Mouse (Mus musculus): ENCODE results near the gene Gm6096. TPM values are rescaled to one million over a fixed set of nuclear protein-coding genes. Genes with fewer than 3 reads are reported as not detected.
A peak's percentile ranks its signal among the peaks of the same experiment; 100 is the strongest.

The Gm6096 gene
- polyA plus RNA-seq, 1 experiment from 2014 or later: not detected

GRCm38 (mm10) chr7:34265876-34266346 lies 15.1 kb downstream of the Gm6096 start:
- no peaks in the 10 kb centered on the region for H3K27me3 ChIP-seq (ENCODE audit: control insufficient read depth, insufficient read depth, low read length)
- H3K4me3 ChIP-seq (ENCODE audit: low read depth, low read length): no peak overlapping the region
- H3K36me3 ChIP-seq (replicated peaks; ENCODE audit: control insufficient read depth, insufficient read depth, low read depth, low read length): no peaks in the 10 kb centered on the region
- WGBS: 66% methylated on average over 5 of the region's 5 CpGs
- H3K9me3 ChIP-seq (replicated peaks; ENCODE audit: control insufficient read depth, low read length): no peaks in the 10 kb centered on the region
- no peaks in the 10 kb centered on the region for H3K4me1 ChIP-seq (ENCODE audit: control insufficient read depth, insufficient read depth, low read length)
- no peak overlapping the region for H3K9ac ChIP-seq (replicated peaks; ENCODE audit: low read length)
- H3K4me2 ChIP-seq (ENCODE audit: low read depth, low read length): no peak overlapping the region
- no peak overlapping the region for H3K27ac ChIP-seq (replicated peaks; ENCODE audit: low read depth, low read length)
- ATAC-seq (replicated peaks; ENCODE audit: insufficient number of reproducible peaks, low FRiP score, low TSS enrichment, low read depth) (no peak), DNase-seq (ENCODE audit: low spot score) (peak; percentile 32)

GRCm38 (mm10) chr7:34266421-34266820 lies 15.6 kb downstream of the Gm6096 start:
- ATAC-seq (replicated peaks; ENCODE audit: insufficient number of reproducible peaks, low FRiP score, low TSS enrichment, low read depth) (no peak), DNase-seq (ENCODE audit: low spot score) (no peak)
- no peaks in the 10 kb centered on the region for H3K27me3 ChIP-seq (ENCODE audit: control insufficient read depth, insufficient read depth, low read length)
- H3K4me2 ChIP-seq (ENCODE audit: low read depth, low read length): no peak overlapping the region
- H3K9ac ChIP-seq (replicated peaks; ENCODE audit: low read length): no peak overlapping the region
- no peaks in the 10 kb centered on the region for H3K36me3 ChIP-seq (replicated peaks; ENCODE audit: control insufficient read depth, insufficient read depth, low read depth, low read length)
- H3K4me1 ChIP-seq (ENCODE audit: control insufficient read depth, insufficient read depth, low read length): no peaks in the 10 kb centered on the region
- H3K27ac ChIP-seq (replicated peaks; ENCODE audit: low read depth, low read length): no peak overlapping the region
- H3K9me3 ChIP-seq (replicated peaks; ENCODE audit: control insufficient read depth, low read length): no peaks in the 10 kb centered on the region
- no peak overlapping the region for H3K4me3 ChIP-seq (ENCODE audit: low read depth, low read length)

- Histone ChIP-seq H3K27ac (replicated peaks; ENCODE audit: low read depth, low read length) (no peak overlapping the region), H3K9ac (replicated peaks; ENCODE audit: low read length) (no peak overlapping the region), H3K9me3 (replicated peaks; ENCODE audit: control insufficient read depth, low read length) (no peaks in the 10 kb centered on the region), H3K27me3 (ENCODE audit: control insufficient read depth, insufficient read depth, low read length) (no peaks in the 10 kb centered on the region), H3K4me2 (ENCODE audit: low read depth, low read length) (no peak overlapping the region), H3K4me3 (ENCODE audit: low read depth, low read length) (no peak overlapping the region), H3K36me3 (replicated peaks; ENCODE audit: control insufficient read depth, insufficient read depth, low read depth, low read length) (no peaks in the 10 kb centered on the region), H3K4me1 (ENCODE audit: control insufficient read depth, insufficient read depth, low read length) (no peaks in the 10 kb centered on the region)
- DNase-seq (ENCODE audit: low spot score) (peak; percentile 63), ATAC-seq (replicated peaks; ENCODE audit: insufficient number of reproducible peaks, low FRiP score, low TSS enrichment, low read depth) (no peak)
- 41% methylated on average over 1 of the region's 1 CpGs for WGBS
Measured at GRCm38 (mm10) chr7:34268463-34268862, 17.6 kb downstream of the Gm6096 start.

- no peak overlapping the region for H3K4me2 ChIP-seq (ENCODE audit: low read depth, low read length)
- no peak overlapping the region for H3K9ac ChIP-seq (replicated peaks; ENCODE audit: low read length)
- no peak for ATAC-seq (replicated peaks; ENCODE audit: insufficient number of reproducible peaks, low FRiP score, low TSS enrichment, low read depth)
- H3K36me3 ChIP-seq (replicated peaks; ENCODE audit: control insufficient read depth, insufficient read depth, low read depth, low read length): no peaks in the 10 kb centered on the region
- H3K4me3 ChIP-seq (ENCODE audit: low read depth, low read length): no peak overlapping the region
- no peaks in the 10 kb centered on the region for H3K9me3 ChIP-seq (replicated peaks; ENCODE audit: control insufficient read depth, low read length)
- DNase-seq (ENCODE audit: low spot score): no peak
- H3K27me3 ChIP-seq (ENCODE audit: control insufficient read depth, insufficient read depth, low read length): no peaks in the 10 kb centered on the region
- H3K4me1 ChIP-seq (ENCODE audit: control insufficient read depth, insufficient read depth, low read length): no peaks in the 10 kb centered on the region
- 50% methylated on average over 4 of the region's 4 CpGs for WGBS
- no peak overlapping the region for H3K27ac ChIP-seq (replicated peaks; ENCODE audit: low read depth, low read length)
Measured at GRCm38 (mm10) chr7:34272465-34272864, 21.6 kb downstream of the Gm6096 start.

- no peaks in the 10 kb centered on the region for H3K36me3 ChIP-seq (replicated peaks; ENCODE audit: control insufficient read depth, insufficient read depth, low read depth, low read length)
- no peak overlapping the region for H3K9ac ChIP-seq (replicated peaks; ENCODE audit: low read length)
- WGBS: 95% methylated on average over 3 of the region's 3 CpGs
- no peak overlapping the region for H3K4me3 ChIP-seq (ENCODE audit: low read depth, low read length)
- H3K27me3 ChIP-seq (ENCODE audit: control insufficient read depth, insufficient read depth, low read length): no peaks in the 10 kb centered on the region
- DNase-seq (ENCODE audit: low spot score) (no peak), ATAC-seq (replicated peaks; ENCODE audit: insufficient number of reproducible peaks, low FRiP score, low TSS enrichment, low read depth) (no peak)
- no peaks in the 10 kb centered on the region for H3K9me3 ChIP-seq (replicated peaks; ENCODE audit: control insufficient read depth, low read length)
- H3K4me2 ChIP-seq (ENCODE audit: low read depth, low read length): no peak overlapping the region
- no peaks in the 10 kb centered on the region for H3K4me1 ChIP-seq (ENCODE audit: control insufficient read depth, insufficient read depth, low read length)
- H3K27ac ChIP-seq (replicated peaks; ENCODE audit: low read depth, low read length): no peak overlapping the region
Measured at GRCm38 (mm10) chr7:34276066-34276465, 25.2 kb downstream of the Gm6096 start.

- no peaks in the 10 kb centered on the region for H3K9me3 ChIP-seq (replicated peaks; ENCODE audit: control insufficient read depth, low read length)
- no peaks in the 10 kb centered on the region for H3K27me3 ChIP-seq (ENCODE audit: control insufficient read depth, insufficient read depth, low read length)
- no peak overlapping the region for H3K9ac ChIP-seq (replicated peaks; ENCODE audit: low read length)
- no peak for DNase-seq (ENCODE audit: low spot score)
- WGBS: 86% methylated on average over 2 of the region's 2 CpGs
- no peak overlapping the region for H3K27ac ChIP-seq (replicated peaks; ENCODE audit: low read depth, low read length)
- no peaks in the 10 kb centered on the region for H3K36me3 ChIP-seq (replicated peaks; ENCODE audit: control insufficient read depth, insufficient read depth, low read depth, low read length)
- H3K4me2 ChIP-seq (ENCODE audit: low read depth, low read length): no peak overlapping the region
- no peaks in the 10 kb centered on the region for H3K4me1 ChIP-seq (ENCODE audit: control insufficient read depth, insufficient read depth, low read length)
- ATAC-seq (replicated peaks; ENCODE audit: insufficient number of reproducible peaks, low FRiP score, low TSS enrichment, low read depth): no peak
- no peak overlapping the region for H3K4me3 ChIP-seq (ENCODE audit: low read depth, low read length)
Measured at GRCm38 (mm10) chr7:34277656-34278055, 26.8 kb downstream of the Gm6096 start.

GRCm38 (mm10) chr7:34290450-34291151 lies 39.8 kb downstream of the Gm6096 start:
- Histone ChIP-seq H3K27me3 (ENCODE audit: control insufficient read depth, insufficient read depth, low read length) (no peaks in the 10 kb centered on the region), H3K4me3 (ENCODE audit: low read depth, low read length) (no peak overlapping the region), H3K9me3 (replicated peaks; ENCODE audit: control insufficient read depth, low read length) (no peaks in the 10 kb centered on the region), H3K4me2 (ENCODE audit: low read depth, low read length) (no peak overlapping the region), H3K36me3 (replicated peaks; ENCODE audit: control insufficient read depth, insufficient read depth, low read depth, low read length) (no peaks in the 10 kb centered on the region), H3K9ac (replicated peaks; ENCODE audit: low read length) (no peak overlapping the region), H3K4me1 (ENCODE audit: control insufficient read depth, insufficient read depth, low read length) (no peaks in the 10 kb centered on the region), H3K27ac (replicated peaks; ENCODE audit: low read depth, low read length) (no peak overlapping the region)
- ATAC-seq (replicated peaks; ENCODE audit: insufficient number of reproducible peaks, low FRiP score, low TSS enrichment, low read depth) (no peak), DNase-seq (ENCODE audit: low spot score) (no peak)

- no peak overlapping the region for H3K4me3 ChIP-seq (ENCODE audit: low read depth, low read length)
- H3K9me3 ChIP-seq (replicated peaks; ENCODE audit: control insufficient read depth, low read length): no peaks in the 10 kb centered on the region
- no peak overlapping the region for H3K4me2 ChIP-seq (ENCODE audit: low read depth, low read length)
- no peaks in the 10 kb centered on the region for H3K36me3 ChIP-seq (replicated peaks; ENCODE audit: control insufficient read depth, insufficient read depth, low read depth, low read length)
- H3K9ac ChIP-seq (replicated peaks; ENCODE audit: low read length): no peak overlapping the region
- H3K4me1 ChIP-seq (ENCODE audit: control insufficient read depth, insufficient read depth, low read length): no peaks in the 10 kb centered on the region
- DNase-seq (ENCODE audit: low spot score) (no peak), ATAC-seq (replicated peaks; ENCODE audit: insufficient number of reproducible peaks, low FRiP score, low TSS enrichment, low read depth) (no peak)
- no peaks in the 10 kb centered on the region for H3K27me3 ChIP-seq (ENCODE audit: control insufficient read depth, insufficient read depth, low read length)
- no peak overlapping the region for H3K27ac ChIP-seq (replicated peaks; ENCODE audit: low read depth, low read length)
- WGBS: 76% methylated on average over 1 of the region's 1 CpGs
Measured at GRCm38 (mm10) chr7:34291265-34291664, 40.4 kb downstream of the Gm6096 start.

Data from embryonic facial prominence, embryonic 11.5 days (tissue).